Mouse (Mus musculus) E14TG2a.4 (cell line): ENCODE data around the gene Mrps33.

Source experiments
- H3K27me3 ChIP-seq: 2 replicates; pipeline ENCODE4 v1.6.1; 2014; ENCODE audit warnings: low read length, control low read depth; ENCODE audit not compliant: insufficient read depth
- H3K36me3 ChIP-seq: 2 replicates; pipeline ENCODE4 v1.6.1; 2014; ENCODE audit warnings: low read length, control low read depth; ENCODE audit not compliant: insufficient read depth
- H3K4me1 ChIP-seq: replicated peaks from 2 replicates; pipeline ENCODE4 v1.6.1; 2014; ENCODE audit warnings: low read depth, low read length, control low read depth
- H3K4me3 ChIP-seq: replicated peaks from 2 replicates; pipeline ENCODE4 v1.5.1; 2014; ENCODE audit warnings: mild to moderate bottlenecking, low read length
- H3K9me3 ChIP-seq: 2 replicates; pipeline ENCODE4 v1.6.1; 2014; ENCODE audit warnings: low read length, control low read depth
- CTCF ChIP-seq: conservative IDR thresholded peaks from 2 replicates; pipeline ENCODE4 v1.5.1; 2014; ENCODE audit warnings: low read length
- NANOG ChIP-seq: IDR thresholded peaks from 2 replicates; pipeline ENCODE4 v1.6.1; 2014; ENCODE audit warnings: borderline replicate concordance, low read length, mixed read lengths
- POU5F1 ChIP-seq: IDR thresholded peaks from 2 replicates; pipeline ENCODE4 v1.6.1; 2014; ENCODE audit warnings: low read length, borderline replicate concordance

Gene Mrps33

GRCm38 (mm10) chr6:39810612-39811116 is at the start of gene Mrps33:
Gene Mrps33 (minus strand): TSS chr6:39810988.
- peaks cover 11% of the 10 kb centered on the region for H3K4me1 ChIP-seq
- no peaks in the 10 kb centered on the region for H3K9me3 ChIP-seq

DNA sequence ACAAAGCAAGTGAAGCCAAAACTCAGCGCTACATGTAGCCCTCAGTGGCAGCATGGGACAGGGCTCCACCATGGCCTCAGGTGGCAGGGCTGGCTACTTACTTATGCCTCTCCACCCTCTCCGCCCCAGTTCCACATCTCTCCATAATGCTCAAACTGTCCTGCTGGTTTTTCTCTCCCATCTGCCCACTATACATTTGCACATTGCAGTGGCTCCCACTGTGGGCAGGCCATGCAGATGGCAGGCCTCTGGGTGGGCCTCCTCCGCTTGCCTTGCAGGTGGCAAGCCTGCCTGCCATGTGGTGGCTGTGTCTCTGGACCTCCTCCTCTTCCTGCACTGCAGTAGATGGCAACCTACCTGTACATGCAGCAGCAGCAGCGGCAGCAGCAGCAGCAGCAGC is 38.9 kb upstream of the Mrps33 start:
- Histone ChIP-seq H3K36me3 (no peaks in the 10 kb centered on the region), H3K9me3 (no peaks in the 10 kb centered on the region), H3K4me3 (peak overlapping the region; percentile 48; the same call in 1 of the 2 replicates), H3K27me3 (peaks cover 15% of the 10 kb centered on the region), H3K4me1 (peaks cover 14% of the 10 kb centered on the region)
- no peak for TF ChIP-seq POU5F1
- no peak for TF ChIP-seq NANOG
- TF ChIP-seq CTCF = no peak

More at GRCm38 (mm10) chr6:39810612-39811116, at the start of gene Mrps33:
- H3K27me3 ChIP-seq = no peaks in the 10 kb centered on the region; the same call in 1 of the 2 replicates
- no peaks in the 10 kb centered on the region for H3K36me3 ChIP-seq
- H3K4me3 ChIP-seq = peak within 1 kb of the TSS; percentile 85
- TF ChIP-seq CTCF (no peak; the same call in 1 of the 2 replicates), POU5F1 (no peak), NANOG (no peak)

GRCm38 (mm10) chr6:39848766-39849165 is 38.0 kb upstream of the Mrps33 start:
- H3K36me3 ChIP-seq = no peaks in the 10 kb centered on the region
- TF ChIP-seq CTCF = peak; percentile 68
- no peak for TF ChIP-seq NANOG
- peaks cover 15% of the 10 kb centered on the region for H3K27me3 ChIP-seq
- H3K4me3 ChIP-seq = peak overlapping the region; percentile 48
- peaks cover 14% of the 10 kb centered on the region for H3K4me1 ChIP-seq
- no peaks in the 10 kb centered on the region for H3K9me3 ChIP-seq

GRCm38 (mm10) chr6:39847538-39847937 is 36.8 kb upstream of the Mrps33 start:
- Histone ChIP-seq H3K4me3 (no peak overlapping the region), H3K4me1 (peaks cover 14% of the 10 kb centered on the region), H3K9me3 (no peaks in the 10 kb centered on the region), H3K27me3 (peaks cover 15% of the 10 kb centered on the region), H3K36me3 (no peaks in the 10 kb centered on the region)
- TF ChIP-seq POU5F1 = no peak

GRCm38 (mm10) chr6:39843698-39844342 is 33.0 kb upstream of the Mrps33 start:
- Histone ChIP-seq H3K4me3 (no peak overlapping the region), H3K27me3 (no peaks in the 10 kb centered on the region), H3K4me1 (peaks cover 3% of the 10 kb centered on the region; the same call in 1 of the 2 replicates), H3K9me3 (no peaks in the 10 kb centered on the region), H3K36me3 (no peaks in the 10 kb centered on the region)
- TF ChIP-seq CTCF (no peak), POU5F1 (no peak), NANOG (no peak)

DNA sequence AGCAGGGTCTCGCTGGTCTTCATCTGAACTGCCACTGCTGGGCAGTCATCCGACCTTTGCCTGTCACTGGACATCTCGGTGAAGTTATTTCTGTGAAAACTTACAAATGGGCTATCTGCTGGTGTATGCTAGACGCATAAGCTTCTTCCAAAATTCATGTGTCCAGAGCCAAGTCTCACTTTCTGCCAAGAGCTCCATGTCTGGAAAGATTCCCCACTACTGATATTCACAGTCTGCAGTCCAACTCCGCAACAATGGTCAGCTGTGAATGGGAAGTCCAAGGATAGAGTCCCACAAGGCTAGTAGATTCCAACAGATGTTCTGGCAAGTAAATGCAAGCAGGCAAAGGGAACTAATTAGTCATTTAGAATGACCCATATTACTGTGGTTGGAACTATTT is 17.9 kb upstream of the Mrps33 start:
- TF ChIP-seq CTCF (no peak), NANOG (no peak), POU5F1 (no peak)
- H3K27me3 ChIP-seq = no peaks in the 10 kb centered on the region
- H3K4me3 ChIP-seq = no peak overlapping the region
- H3K4me1 ChIP-seq = 0 out of 2 replicates have a peak, but pooled peaks cover 4% of the 10 kb centered on the region
- H3K9me3 ChIP-seq = peaks cover 13% of the 10 kb centered on the region; the same call in 1 of the 2 replicates
- H3K36me3 ChIP-seq = no peaks in the 10 kb centered on the region

DNA sequence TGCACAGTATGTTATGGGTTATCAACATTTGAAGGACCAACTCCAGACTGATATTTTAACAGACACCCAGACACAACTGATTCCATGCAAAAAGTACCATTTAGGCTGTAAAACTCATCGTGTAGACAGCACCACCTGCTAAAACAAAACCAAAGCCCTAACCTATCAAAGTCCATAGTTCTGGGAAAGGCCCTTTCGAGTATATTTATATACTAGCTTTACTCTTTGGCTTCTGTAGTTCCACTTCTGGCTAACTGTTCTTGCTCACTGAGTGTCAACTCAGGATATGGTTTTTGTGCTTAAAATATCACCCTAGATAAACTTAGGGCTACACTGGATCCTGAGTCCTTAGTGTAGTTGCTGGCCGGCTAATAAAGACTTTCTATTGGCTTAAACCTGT is 10.5 kb upstream of the Mrps33 start:
- Histone ChIP-seq H3K27me3 (no peaks in the 10 kb centered on the region), H3K4me3 (no peak overlapping the region), H3K9me3 (peaks cover 5% of the 10 kb centered on the region; the same call in 1 of the 2 replicates), H3K4me1 (no peaks in the 10 kb centered on the region), H3K36me3 (no peaks in the 10 kb centered on the region)
- TF ChIP-seq POU5F1 (no peak), CTCF (no peak), NANOG (no peak)

DNA sequence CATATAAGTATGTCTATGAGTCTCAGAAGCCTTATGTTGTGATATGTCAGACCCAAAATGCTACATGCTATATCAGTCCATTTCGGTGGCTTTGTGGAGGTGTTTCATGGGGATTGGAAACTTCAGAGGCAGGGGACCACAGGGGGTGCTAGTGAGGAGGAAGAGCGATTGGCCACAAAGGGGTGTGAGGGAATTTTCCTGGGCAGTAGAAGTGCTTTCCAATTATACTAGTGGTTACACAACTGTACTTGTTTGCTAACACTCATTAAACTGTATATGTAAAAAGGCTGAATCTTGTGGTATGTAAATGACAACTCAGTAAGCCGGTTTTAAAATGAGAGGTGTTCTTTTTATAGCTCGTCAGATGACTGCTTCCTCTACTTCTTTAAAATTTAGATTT is 8.1 kb upstream of the Mrps33 start:
- Histone ChIP-seq H3K36me3 (no peaks in the 10 kb centered on the region), H3K4me1 (no peaks in the 10 kb centered on the region), H3K27me3 (no peaks in the 10 kb centered on the region), H3K9me3 (0 out of 2 replicates have a peak, but pooled peaks cover 1% of the 10 kb centered on the region), H3K4me3 (no peak overlapping the region)
- TF ChIP-seq POU5F1 = no peak
- no peak for TF ChIP-seq NANOG
- TF ChIP-seq CTCF = no peak

DNA sequence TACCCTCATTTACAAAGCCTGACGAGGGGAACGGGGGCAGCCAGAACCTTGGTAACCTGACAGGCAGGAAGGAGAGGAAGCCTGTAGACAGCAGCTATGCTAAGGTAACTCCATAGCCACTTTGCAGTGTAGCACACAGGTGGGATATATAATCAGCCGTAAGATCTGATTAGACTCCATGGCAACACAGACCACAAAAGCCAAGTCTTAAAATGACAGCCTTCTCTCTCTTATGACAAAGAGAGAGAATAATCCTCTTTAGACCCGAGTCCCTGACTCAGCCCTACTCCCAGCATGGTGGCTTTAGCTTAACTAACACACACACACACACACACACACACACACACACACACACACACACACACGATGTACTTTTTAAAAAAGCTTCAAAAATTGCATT is 2.3 kb downstream of the Mrps33 start:
- peaks cover 6% of the 10 kb centered on the region; the same call in 1 of the 2 replicates for H3K36me3 ChIP-seq
- no peaks in the 10 kb centered on the region for H3K9me3 ChIP-seq
- no peaks in the 10 kb centered on the region; the same call in 1 of the 2 replicates for H3K27me3 ChIP-seq
- H3K4me1 ChIP-seq = peaks cover 11% of the 10 kb centered on the region
- TF ChIP-seq CTCF (no peak), POU5F1 (no peak), NANOG (no peak)
- H3K4me3 ChIP-seq = no peak overlapping the region
